Mouse (Mus musculus) lung, adult 2 months (tissue): ENCODE measurements at regions not wholly inside any gene's neighbourhood (a gene's known extent, or its start where the extent isn't known, plus 50 kb on each side); places are given as distances from the start of the nearest gene placed in this dataset.

Source experiments
- DNase-seq: peaks from one replicate; pipeline ENCODE4 v3.0.0; 2022
- H3K4me1 ChIP-seq: fragments of 200-500 bp; 2 replicates; pipeline ENCODE4 v1.6.1; 2011; ENCODE audit warnings: low read length; ENCODE audit not compliant: control insufficient read depth, insufficient read depth
- H3K4me3 ChIP-seq: fragments of 200-500 bp; replicated peaks from 2 replicates; pipeline ENCODE3; 2011; ENCODE audit warnings: low read depth, mild to moderate bottlenecking, control low read depth, low read length; ENCODE audit errors: extremely low read depth
- CTCF ChIP-seq: fragments of 200-500 bp; IDR thresholded peaks from 2 replicates; pipeline ENCODE4 v1.5.1; 2011; ENCODE audit warnings: mild to moderate bottlenecking, low read length, control low read depth; ENCODE audit not compliant: insufficient read depth
- POLR2A ChIP-seq: fragments of 200-500 bp; IDR thresholded peaks from 2 replicates; pipeline ENCODE4 v1.6.1; 2011; ENCODE audit warnings: low read depth, mild to moderate bottlenecking, control low read depth, low read length, borderline replicate concordance; ENCODE audit errors: extremely low read depth
- WGBS: fragments of 180-500 bp; shearing (Covaris S2); methylation state at CpG from one replicate; pipeline ENCODE4 v1.1.7; 2018; 5-methylcytosine and 5-hydroxymethylcytosine counted together

DNA sequence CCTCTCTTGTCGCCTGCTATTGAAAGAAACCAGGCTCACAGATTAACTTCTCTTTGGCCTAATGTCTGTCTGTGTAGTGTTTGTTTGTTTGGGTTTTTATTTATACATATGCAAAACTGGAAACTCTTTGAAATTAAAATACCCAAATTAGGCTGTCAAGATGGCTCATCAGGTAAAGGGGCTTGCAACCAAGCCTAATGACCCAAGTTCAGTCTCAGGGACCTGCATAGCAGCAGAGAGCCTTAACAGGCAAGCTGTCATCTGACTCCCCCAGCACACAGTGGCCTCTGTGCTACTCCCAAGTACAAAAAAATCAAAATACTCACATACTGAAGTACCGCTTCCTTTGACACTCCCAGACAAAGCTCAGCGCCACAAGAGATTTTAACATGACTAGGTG, 51.5 kb upstream of the Neo1 start:
- H3K4me3 ChIP-seq, result no peak overlapping the region
- no peak for DNase-seq
- 83% methylated on average over 3 of the region's 3 CpGs for WGBS
- H3K4me1 ChIP-seq, result no peaks in the 10 kb centered on the region
- no peak for TF ChIP-seq CTCF
- no peak for TF ChIP-seq POLR2A

- TF ChIP-seq POLR2A, result no peak
- TF ChIP-seq CTCF, result no peak
- 63% methylated on average over 9 of the region's 9 CpGs for WGBS
- no peak for DNase-seq
- no peak overlapping the region for H3K4me3 ChIP-seq
- no peaks in the 10 kb centered on the region for H3K4me1 ChIP-seq
Observed at GRCm38 (mm10) chr9:59087112-59087511, 50.9 kb upstream of the Neo1 start.

GRCm38 (mm10) chr9:59086556-59087102, 50.4 kb upstream of the Neo1 start:
- H3K4me3 ChIP-seq, result no peak overlapping the region
- DNase-seq, result no peak
- TF ChIP-seq CTCF, result no peak
- no peak for TF ChIP-seq POLR2A
- 90% methylated on average over 10 of the region's 10 CpGs for WGBS
- H3K4me1 ChIP-seq, result no peaks in the 10 kb centered on the region
